Mouse (Mus musculus) left cerebral cortex, postnatal 10 days (tissue): ENCODE data around the gene Kcnq4. TPM values are rescaled to one million over a fixed set of nuclear protein-coding genes. Genes with fewer than 3 reads are reported as not detected.
A peak's percentile ranks its signal among the peaks of the same experiment; 100 is the strongest.

Source experiments
- DNase-seq, 2 experiments: peaks; one replicate each; pipeline ENCODE4 v3.0.0; 2021 to 2022; ENCODE audit warnings: low spot score in 2 of 2, mixed read lengths in 1 of 2; ENCODE audit errors: extremely low spot score in 1 of 2
- intact Hi-C: fragments of 180-260 bp; cut with DNase I; formaldehyde crosslinking; loops from one replicate; pipeline ENCODE4 v1.15.1; 2025
- total RNA-seq, 2 experiments: library from RNA; stranded (reverse); gene quantifications; 2 replicates each; pipeline ENCODE4 v1.2.3; 2021

Gene Kcnq4
- total RNA-seq, 2 experiments from 2014 or later, result 11.4 to 12.6 TPM

- intact Hi-C loops, result no loop called here
- DNase-seq, result no peak
Observed at GRCm38 (mm10) chr4:120729441-120729840, 19.0 kb downstream of the Kcnq4 start.

GRCm38 (mm10) chr4:120727842-120728241 is 20.6 kb downstream of the Kcnq4 start:
- no peak for DNase-seq
- intact Hi-C loops, result no loop called here

DNA sequence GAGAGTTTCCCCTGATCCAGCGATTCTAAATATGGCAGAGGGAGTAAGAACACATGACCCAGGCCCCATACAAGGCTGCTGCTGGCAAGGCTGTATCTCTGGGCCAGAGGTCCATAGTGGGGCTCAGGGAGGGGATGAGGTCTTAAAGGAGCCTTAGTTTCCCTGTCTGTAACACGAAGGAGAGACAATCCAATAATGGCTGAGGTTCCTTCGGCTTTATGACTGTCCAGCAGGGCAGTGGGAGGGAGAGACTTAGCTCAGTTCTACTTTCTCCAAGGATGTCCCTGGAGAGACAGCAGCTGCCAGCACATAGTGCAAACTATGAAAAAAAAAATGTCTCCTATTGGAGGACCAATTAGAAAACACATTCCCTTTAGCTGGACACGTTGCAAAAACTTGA is 22.2 kb downstream of the Kcnq4 start:
- intact Hi-C loops, result no loop called here
- DNase-seq, result no peak

- intact Hi-C loops, result no loop called here
- no peak for DNase-seq
Observed at GRCm38 (mm10) chr4:120725516-120726090, 22.8 kb downstream of the Kcnq4 start.

- DNase-seq, result no peak
- intact Hi-C loops, result no loop called here
Observed at GRCm38 (mm10) chr4:120721574-120721973, 26.8 kb downstream of the Kcnq4 start.

GRCm38 (mm10) chr4:120719152-120719551 is 29.3 kb downstream of the Kcnq4 start:
- DNase-seq, result no peak
- intact Hi-C loops, result no loop called here

DNA sequence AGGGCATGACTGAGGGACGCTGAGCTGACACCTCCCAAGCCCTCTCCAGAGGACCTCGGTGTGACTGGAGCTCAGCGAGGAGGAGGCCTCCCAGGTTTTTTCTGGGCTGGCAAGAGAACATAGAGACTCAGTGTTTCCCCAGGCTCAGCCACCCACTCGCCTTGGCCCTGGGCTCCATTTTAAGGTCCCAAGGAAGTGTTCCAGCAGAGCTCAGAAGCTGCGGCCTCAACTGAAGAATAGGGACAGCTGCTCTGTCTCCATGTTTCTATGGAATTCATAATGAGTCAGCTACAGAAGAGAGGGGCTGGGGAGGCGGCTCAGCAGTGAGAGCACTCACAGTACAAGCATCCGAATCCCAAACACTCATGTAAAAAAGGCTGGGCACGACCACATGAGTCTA is 30.8 kb downstream of the Kcnq4 start:
- no peak for DNase-seq
- intact Hi-C loops, result no loop called here

DNA sequence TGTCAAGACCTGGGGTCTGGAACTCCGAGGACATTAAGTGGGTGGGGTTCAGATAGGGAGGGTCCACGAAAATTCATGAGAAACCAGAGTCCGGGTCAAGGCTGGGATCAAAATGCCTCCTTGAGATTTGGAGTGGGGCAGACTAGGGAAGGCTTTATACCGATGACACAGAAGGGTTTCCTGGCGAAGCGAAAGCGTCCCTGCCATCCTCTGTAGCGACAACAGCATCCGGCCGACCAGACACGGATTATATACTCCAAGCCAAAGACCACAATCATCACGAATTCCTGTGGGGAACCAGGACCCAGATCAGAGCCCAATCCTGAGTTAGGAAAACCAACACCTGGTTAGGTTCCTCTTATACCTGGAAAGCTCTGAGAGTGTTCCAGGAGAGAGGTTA is 31.6 kb downstream of the Kcnq4 start:
- intact Hi-C loops, result no loop called here

DNA sequence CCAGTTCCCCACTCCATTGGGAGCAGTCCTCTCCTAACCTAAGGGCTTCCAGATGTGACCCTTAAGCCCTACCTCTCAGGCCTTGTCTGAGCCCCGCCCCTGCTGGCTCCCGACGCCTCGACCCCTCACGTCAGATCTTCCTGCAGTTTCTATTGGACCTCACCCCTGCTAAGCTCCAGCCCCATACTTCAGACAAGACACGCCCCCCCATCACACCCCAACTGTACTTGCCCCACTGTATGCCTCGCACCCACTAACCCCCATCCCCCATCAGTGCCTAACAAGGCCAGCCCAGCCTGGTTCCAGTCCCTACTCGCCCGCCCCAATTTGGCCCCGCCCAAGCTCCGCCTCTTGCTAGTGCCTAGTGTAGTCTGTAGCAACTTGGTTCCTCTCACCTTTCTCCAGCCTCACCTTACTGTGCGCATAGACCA is 32.3 kb downstream of the Kcnq4 start:
- intact Hi-C loops, result no loop called here
- DNase-seq, result peak in 1 of 2 experiments; percentile 73

More for the DNA sequence above, 31.6 kb downstream of the Kcnq4 start:
- DNase-seq, result no peak

GRCm38 (mm10) chr4:120713856-120714497 is 34.4 kb downstream of the Kcnq4 start:
- peak in 1 of 2 experiments; percentile 45 for DNase-seq
- intact Hi-C loops, result no loop called here

GRCm38 (mm10) chr4:120713021-120713420 is 35.4 kb downstream of the Kcnq4 start:
- no peak for DNase-seq
- intact Hi-C loops, result no loop called here

- intact Hi-C loops, result no loop called here
Observed at GRCm38 (mm10) chr4:120712236-120712635, 36.2 kb downstream of the Kcnq4 start.

GRCm38 (mm10) chr4:120702511-120702910 is 45.9 kb downstream of the Kcnq4 start:
- intact Hi-C loops, result no loop called here
- DNase-seq, result no peak

More at GRCm38 (mm10) chr4:120712236-120712635, 36.2 kb downstream of the Kcnq4 start:
- DNase-seq, result no peak

- intact Hi-C loops, result no loop called here
- DNase-seq, result peak in 1 of 2 experiments; percentile 70
Observed at GRCm38 (mm10) chr4:120702056-120702455, 46.4 kb downstream of the Kcnq4 start.

GRCm38 (mm10) chr4:120701180-120701579 is 47.2 kb downstream of the Kcnq4 start:
- intact Hi-C loops, result no loop called here
- no peak for DNase-seq

DNA sequence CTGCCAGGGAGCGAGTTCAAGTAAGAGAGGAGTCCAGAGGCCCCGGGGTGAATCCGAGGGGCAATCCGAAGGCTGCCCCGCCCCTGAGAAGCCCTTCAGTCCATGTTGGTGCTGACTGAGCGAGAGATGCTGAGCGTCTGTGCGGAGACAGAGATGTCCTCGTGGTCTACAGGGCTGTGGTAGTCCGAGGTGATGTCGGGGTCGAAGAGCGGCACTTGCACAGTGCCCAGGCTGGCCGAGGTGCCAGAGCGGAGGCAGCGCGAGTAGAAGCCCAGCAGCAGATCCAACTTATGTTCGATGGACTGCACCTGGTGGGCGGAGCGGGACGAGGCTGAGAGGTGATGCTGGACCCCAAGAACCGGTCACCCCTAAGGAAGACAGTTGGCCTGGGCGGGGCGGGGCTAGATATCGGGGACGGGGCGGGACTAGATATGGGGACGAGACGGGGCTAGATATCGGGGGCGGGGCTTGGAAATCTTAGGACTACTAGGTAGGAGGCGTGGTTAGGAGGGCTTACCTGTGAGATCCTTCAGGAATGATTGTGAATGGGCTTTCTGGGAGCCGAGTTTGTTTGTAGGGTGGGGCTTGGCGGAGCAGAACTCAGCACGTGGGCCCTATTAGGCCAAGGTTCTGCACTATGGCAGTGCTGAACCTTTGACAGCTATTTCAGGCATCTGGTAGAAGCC is 50.5 kb downstream of the Kcnq4 start:
- intact Hi-C loops, result no loop called here
- no peak for DNase-seq

GRCm38 (mm10) chr4:120697353-120697752 is 51.1 kb downstream of the Kcnq4 start:
- no peak for DNase-seq
- intact Hi-C loops, result no loop called here

GRCm38 (mm10) chr4:120692717-120693116 is 55.7 kb downstream of the Kcnq4 start:
- intact Hi-C loops, result loop anchor here (5.0 kb wide), 1 partner anchor 55 kb away; the partner anchor contains the start of gene Kcnq4

GRCm38 (mm10) chr4:120689317-120689716 is 59.1 kb downstream of the Kcnq4 start:
- DNase-seq, result no peak
- intact Hi-C loops, result no loop called here

More at GRCm38 (mm10) chr4:120692717-120693116, 55.7 kb downstream of the Kcnq4 start:
- peak; percentile 35 to 60 for DNase-seq

- intact Hi-C loops, result no loop called here
Observed at GRCm38 (mm10) chr4:120687282-120687681, 61.1 kb downstream of the Kcnq4 start.

More at GRCm38 (mm10) chr4:120687282-120687681, 61.1 kb downstream of the Kcnq4 start:
- no peak for DNase-seq
